Mouse (Mus musculus) spleen, adult 2 months (tissue): ENCODE data around the gene Cspg4.

Experiments used
- CTCF ChIP-seq: fragments of 200-500 bp; IDR thresholded peaks from 2 replicates; pipeline ENCODE4 v1.5.1; 2011; ENCODE audit warnings: mild to moderate bottlenecking, inconsistent platforms; ENCODE audit not compliant: insufficient read depth, insufficient read length, insufficient replicate concordance; ENCODE audit errors: extremely low read depth
- POLR2A ChIP-seq: fragments of 200-500 bp; IDR thresholded peaks from 2 replicates; pipeline ENCODE4 v1.6.1; 2011; ENCODE audit warnings: low read depth, low read length, inconsistent platforms

DNA sequence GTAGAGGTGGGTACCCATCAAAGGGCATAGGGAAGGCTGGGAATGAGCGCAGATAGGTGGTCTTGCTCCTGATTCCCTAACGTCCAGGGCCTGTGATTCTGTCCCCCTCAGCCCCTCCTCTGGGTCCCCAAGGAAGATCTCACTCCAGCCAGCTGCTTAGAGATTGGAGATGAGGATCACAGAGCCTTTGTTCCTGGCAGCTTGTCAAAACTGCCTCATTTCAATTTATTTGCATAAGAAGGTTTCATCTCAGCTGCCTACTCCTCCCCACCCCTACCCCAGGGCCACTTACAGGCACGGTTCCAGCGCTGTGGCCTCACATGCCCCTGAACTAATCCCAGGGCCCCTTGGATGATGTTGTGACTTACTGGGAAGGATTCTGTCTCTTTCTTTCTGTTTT is 34.7 kb upstream of the Cspg4 start:
- TF ChIP-seq CTCF (no peak), POLR2A (no peak)
